Mouse (Mus musculus): ENCODE data around the gene Gm17651.

- TF ChIP-seq POLR2A (IDR thresholded peaks at IDR 0.05; ENCODE audit: borderline replicate concordance, extremely low read depth, insufficient read depth, insufficient read length, poor library complexity, severe bottlenecking), result no peak
- peak; percentile 20; the same call in 1 of the 2 replicates for TF ChIP-seq CTCF (IDR thresholded peaks at IDR 0.05; ENCODE audit: borderline replicate concordance, extremely low read depth, insufficient read depth, insufficient read length)
These were observed 19.6 kb downstream of the Gm17651 start for GRCm38 (mm10) chr3:97654901-97655300.
